Mouse (Mus musculus) heart, adult 2 months (tissue): ENCODE data around the gene Tmtc1. TPM values are rescaled to one million over a fixed set of nuclear protein-coding genes. Genes with fewer than 3 reads are reported as not detected.

Experiments used
- DNase-seq, 2 experiments: peaks; one replicate each; pipeline ENCODE4 v3.0.0; 2021
- H3K27ac ChIP-seq: fragments of 200-600 bp; 2 replicates; pipeline ENCODE4 v1.8.1; 2022
- H3K27me3 ChIP-seq: fragments of 200-500 bp; 2 replicates; pipeline ENCODE4 v1.6.1; 2012; ENCODE audit warnings: mild to moderate bottlenecking, low read length, inconsistent platforms, mixed read lengths; ENCODE audit not compliant: control insufficient read depth, insufficient read depth
- H3K36me3 ChIP-seq: fragments of 200-500 bp; 2 replicates; pipeline ENCODE4 v1.6.1; 2012; ENCODE audit warnings: low read length, inconsistent platforms; ENCODE audit not compliant: control insufficient read depth, insufficient read depth
- H3K4me1 ChIP-seq: fragments of 200-500 bp; 2 replicates; pipeline ENCODE4 v1.6.1; 2011; ENCODE audit warnings: low read length; ENCODE audit not compliant: control insufficient read depth, insufficient read depth
- H3K4me3 ChIP-seq: fragments of 200-600 bp; 2 replicates; pipeline ENCODE4 v1.8.1; 2022
- H3K79me2 ChIP-seq: fragments of 200-500 bp; replicated peaks from 2 replicates; pipeline ENCODE4 v1.6.1; 2012; ENCODE audit warnings: mild to moderate bottlenecking, inconsistent platforms, low read length, moderate library complexity, mixed read lengths; ENCODE audit not compliant: control insufficient read depth, insufficient read depth
- H3K9ac ChIP-seq: fragments of 200-500 bp; 2 replicates; pipeline ENCODE4 v1.6.1; 2012; ENCODE audit warnings: low read depth, mild to moderate bottlenecking, control low read depth, inconsistent platforms, low read length, mixed read lengths
- CTCF ChIP-seq: fragments of 200-600 bp; IDR thresholded peaks from 2 replicates; pipeline ENCODE4 v1.8.1; 2022; ENCODE audit warnings: antibody characterized with exemption, mild to moderate bottlenecking, moderate library complexity
- EP300 ChIP-seq: fragments of 200-500 bp; IDR thresholded peaks from 2 replicates; pipeline ENCODE4 v1.6.1; 2011; ENCODE audit warnings: low read depth, low read length, control low read depth; ENCODE audit not compliant: insufficient read depth
- POLR2A ChIP-seq: fragments of 200-500 bp; IDR thresholded peaks from 2 replicates; pipeline ENCODE4 v1.6.1; 2011; ENCODE audit warnings: mild to moderate bottlenecking, low read depth, low read length, control low read depth; ENCODE audit not compliant: insufficient read depth
- WGBS: fragments of 180-500 bp; shearing (Covaris S2); methylation state at CpG from one replicate; pipeline ENCODE4 v1.1.7; 2018; 5-methylcytosine and 5-hydroxymethylcytosine counted together
- intact Hi-C: fragments of 180-260 bp; cut with DNase I; formaldehyde crosslinking; loops from one replicate; pipeline ENCODE4 v1.15.1; 2025
- polyA plus RNA-seq: library from polyadenylated mRNA; depleted of rRNA; stranded (reverse); fragments of >200 nt; gene quantifications from 2 replicates; pipeline ENCODE4 v1.2.3, GENCODE M21; 2012
- total RNA-seq, 2 experiments: library from RNA; stranded (reverse); gene quantifications; 2 replicates each; pipeline ENCODE4 v1.2.3; 2021

The Tmtc1 gene
- total and polyA plus RNA-seq, 3 experiments = 46.3 to 131 (median 89.4) TPM

DNA sequence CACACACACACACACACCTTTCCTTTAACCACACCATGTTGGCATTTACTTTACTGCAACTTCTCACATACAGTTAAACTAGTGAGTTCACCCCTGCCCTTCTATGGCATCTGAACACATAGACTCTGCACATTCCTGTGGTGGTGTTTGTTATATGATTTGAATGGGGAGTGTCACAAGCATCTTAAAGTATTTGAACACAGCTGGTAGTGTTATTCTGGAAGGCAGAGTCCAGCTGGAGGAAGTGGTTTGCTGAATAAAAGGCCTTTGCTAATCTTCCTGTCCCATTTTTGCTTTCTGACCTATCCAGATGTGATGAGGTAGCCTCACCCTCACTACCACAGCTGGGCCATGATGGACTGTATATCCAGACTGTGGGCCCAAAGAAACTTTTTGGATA, 125.5 kb downstream of the Tmtc1 start:
- Histone ChIP-seq H3K27ac (no peak overlapping the region), H3K9ac (no peak overlapping the region), H3K4me1 (peaks cover 2% of the 10 kb centered on the region; the same call in 1 of the 2 replicates), H3K36me3 (peaks cover 2% of the 10 kb centered on the region), H3K79me2 (no peaks in the 10 kb centered on the region; the same call in 1 of the 2 replicates), H3K27me3 (no peaks in the 10 kb centered on the region), H3K4me3 (no peak overlapping the region)
- intact Hi-C loops = no loop called here
- TF ChIP-seq POLR2A = no peak
- no peak for TF ChIP-seq EP300
- TF ChIP-seq CTCF = no peak
- DNase-seq = no peak

DNA sequence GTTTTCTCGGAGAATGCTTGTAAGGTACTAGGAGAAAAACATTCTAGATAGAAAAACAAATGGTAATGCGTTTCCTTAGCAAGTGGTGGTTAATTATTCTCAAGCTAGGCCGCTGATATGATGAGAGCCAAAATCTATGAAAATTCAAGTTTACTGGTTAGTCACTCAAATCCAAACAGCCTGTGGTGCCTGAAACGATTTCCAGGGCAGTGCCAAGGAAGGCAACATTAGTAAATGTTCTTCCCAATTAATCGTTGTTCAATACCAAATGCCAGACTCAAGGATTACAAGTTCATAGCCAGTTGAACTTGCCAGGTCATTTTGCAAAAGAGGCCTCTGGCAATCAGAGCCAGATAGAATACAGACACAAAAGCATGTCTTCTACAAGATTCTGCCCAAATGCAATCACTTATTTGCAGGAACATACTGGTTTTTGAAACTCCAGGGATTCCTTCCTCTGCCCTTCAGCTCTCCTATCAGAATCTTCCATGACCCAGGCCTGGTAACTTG, 128.6 kb downstream of the Tmtc1 start:
- intact Hi-C loops = no loop called here
- TF ChIP-seq EP300 (no peak), POLR2A (no peak), CTCF (no peak)
- WGBS = 78% methylated on average over 5 of the region's 5 CpGs
- Histone ChIP-seq H3K4me3 (no peak overlapping the region), H3K4me1 (peaks cover 7% of the 10 kb centered on the region), H3K36me3 (peaks cover 6% of the 10 kb centered on the region), H3K27me3 (no peaks in the 10 kb centered on the region), H3K9ac (no peak overlapping the region), H3K79me2 (no peaks in the 10 kb centered on the region; the same call in 1 of the 2 replicates), H3K27ac (no peak overlapping the region)
- no peak for DNase-seq

DNA sequence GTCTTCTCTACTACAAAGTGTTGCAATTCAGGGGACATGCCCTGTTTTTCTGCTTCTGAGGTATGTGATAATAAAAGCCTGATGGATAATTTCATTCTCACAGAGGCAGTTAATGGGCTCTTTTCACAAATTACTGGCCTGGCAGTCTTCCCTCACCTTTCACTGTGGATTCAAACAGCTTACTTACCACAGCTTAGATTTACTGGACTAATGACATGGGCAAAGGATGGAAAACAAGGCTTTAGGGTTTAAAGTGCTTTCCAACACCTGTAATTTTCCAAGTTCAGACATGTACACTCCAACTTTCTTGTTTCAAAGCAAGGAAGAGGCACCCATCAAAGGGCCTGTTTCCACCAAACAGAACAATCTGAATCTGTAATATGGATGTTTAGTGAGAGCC, 129.1 kb downstream of the Tmtc1 start:
- Histone ChIP-seq H3K4me1 (peaks cover 7% of the 10 kb centered on the region), H3K27me3 (no peaks in the 10 kb centered on the region), H3K27ac (no peak overlapping the region), H3K4me3 (no peak overlapping the region), H3K9ac (no peak overlapping the region), H3K79me2 (no peaks in the 10 kb centered on the region; the same call in 1 of the 2 replicates), H3K36me3 (peaks cover 6% of the 10 kb centered on the region)
- DNase-seq = no peak
- intact Hi-C loops = no loop called here
- TF ChIP-seq POLR2A (no peak), CTCF (no peak), EP300 (no peak)

DNA sequence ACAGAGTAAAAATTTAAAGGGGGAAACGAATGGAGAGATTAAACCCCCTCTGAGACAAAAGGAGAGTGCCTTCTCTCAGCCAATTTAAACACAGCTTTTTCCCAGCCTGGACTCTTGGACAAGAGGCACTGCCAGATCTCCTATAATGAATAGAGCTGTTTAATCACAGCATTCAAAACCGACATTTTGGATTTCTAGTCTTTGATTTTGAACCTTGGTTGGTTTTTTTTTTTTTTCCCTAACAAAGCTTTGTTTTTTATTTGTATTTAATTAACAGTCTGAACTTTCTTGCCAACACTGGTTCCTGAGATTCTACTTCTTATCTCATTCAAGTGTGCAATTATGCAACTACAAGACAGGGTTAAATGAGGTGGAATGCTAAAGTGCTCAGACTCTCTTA, 133.2 kb downstream of the Tmtc1 start:
- no peak for TF ChIP-seq POLR2A
- no peak for TF ChIP-seq EP300
- TF ChIP-seq CTCF = no peak
- WGBS = 30% methylated on average over 2 of the region's 2 CpGs
- Histone ChIP-seq H3K79me2 (no peaks in the 10 kb centered on the region; the same call in 1 of the 2 replicates), H3K27ac (no peak overlapping the region), H3K9ac (no peak overlapping the region), H3K27me3 (no peaks in the 10 kb centered on the region), H3K4me3 (no peak overlapping the region), H3K4me1 (peaks cover 7% of the 10 kb centered on the region), H3K36me3 (peaks cover 4% of the 10 kb centered on the region)
- intact Hi-C loops = no loop called here
- DNase-seq = no peak

DNA sequence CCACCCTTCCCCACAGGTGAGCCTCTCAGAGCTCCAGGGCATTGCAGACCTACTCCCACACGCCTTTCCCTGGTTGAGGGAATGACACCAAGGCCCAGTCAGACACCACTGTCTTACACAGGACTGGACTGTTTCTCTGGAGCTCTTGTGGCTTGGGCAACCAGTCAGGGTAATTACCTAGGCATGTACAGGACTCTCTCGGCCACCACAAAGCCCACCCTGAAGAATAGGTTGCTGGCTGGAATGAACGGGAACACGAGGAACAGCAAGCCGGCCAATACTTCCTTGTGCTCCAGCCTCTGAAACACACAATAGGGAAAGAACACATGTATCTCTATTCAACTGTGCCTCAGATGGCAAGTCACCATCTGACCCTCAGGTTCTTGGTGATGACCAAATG, 138.4 kb downstream of the Tmtc1 start:
- Histone ChIP-seq H3K4me1 (0 out of 2 replicates have a peak, but pooled peaks cover 2% of the 10 kb centered on the region), H3K27ac (no peak overlapping the region), H3K27me3 (no peaks in the 10 kb centered on the region), H3K36me3 (no peaks in the 10 kb centered on the region; the same call in 1 of the 2 replicates), H3K79me2 (no peaks in the 10 kb centered on the region), H3K4me3 (no peak overlapping the region), H3K9ac (no peak overlapping the region)
- no peak for DNase-seq
- intact Hi-C loops = no loop called here
- no peak for TF ChIP-seq CTCF
- TF ChIP-seq EP300 = no peak
- TF ChIP-seq POLR2A = no peak
- WGBS = 86% methylated on average over 5 of the region's 5 CpGs

DNA sequence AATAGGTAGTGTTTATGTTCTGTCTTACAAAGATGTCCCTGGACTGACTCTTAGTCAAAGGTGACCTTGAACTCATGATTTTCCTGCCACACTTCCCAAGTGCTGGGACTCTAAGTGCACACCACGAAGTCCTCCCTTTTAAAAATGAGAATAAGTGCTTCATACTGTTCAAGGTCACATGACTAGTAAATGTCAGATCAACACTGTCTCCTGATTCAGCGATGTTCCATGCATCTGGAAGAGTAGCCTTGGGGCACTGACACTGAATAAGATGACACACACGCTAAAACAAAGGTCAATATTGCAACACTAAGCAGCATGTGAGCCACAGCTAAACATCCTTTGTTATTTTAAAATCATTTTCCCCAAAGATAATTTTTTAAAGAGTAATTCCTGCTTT, 139.0 kb downstream of the Tmtc1 start:
- Histone ChIP-seq H3K27ac (no peak overlapping the region), H3K27me3 (no peaks in the 10 kb centered on the region), H3K36me3 (no peaks in the 10 kb centered on the region; the same call in 1 of the 2 replicates), H3K4me1 (0 out of 2 replicates have a peak, but pooled peaks cover 2% of the 10 kb centered on the region), H3K9ac (no peak overlapping the region), H3K79me2 (no peaks in the 10 kb centered on the region), H3K4me3 (no peak overlapping the region)
- no peak for TF ChIP-seq POLR2A
- TF ChIP-seq CTCF = no peak
- no peak for TF ChIP-seq EP300
- DNase-seq = no peak
- WGBS = 73% methylated on average over 3 of the region's 3 CpGs
- intact Hi-C loops = no loop called here
